21 mouse cellular contexts compared by ENCODE assay signal in genomic region chr7:121848537-121849168, GRCm38 (mm10). TPM values are rescaled to one million over a fixed set of nuclear protein-coding genes. Genes with fewer than 3 reads are reported as not detected.
DNase-seq lines count a peak whose midpoint lies in the region; ATAC-seq and TF ChIP-seq lines count a peak whose summit lies in the region.
"Had no signal": no experiment of that assay in that cellular context is flagged by ENCODE, and none has a peak within 500 bp of the region (broad histone marks: within the 10 kb centered on the region; RNA-seq: fewer than 3 reads in every experiment).

No protein-coding gene starts in this region.

- no peaks in the 10 kb centered on the region for H3K27me3 ChIP-seq in kidney, embryonic 14.5 days (ENCODE audit: control insufficient read depth, insufficient read depth, low read length)
- no peaks in the 10 kb centered on the region for H3K27me3 ChIP-seq in liver, embryonic 16.5 days (ENCODE audit: control insufficient read depth, insufficient read depth, low read depth, low read length)
- no peaks in the 10 kb centered on the region for H3K27me3 ChIP-seq in liver, postnatal 0 days (ENCODE audit: insufficient read depth, low read length)
- H3K27me3 ChIP-seq in lung, postnatal 0 days (replicated peaks; ENCODE audit: insufficient read depth, low read length): no peaks in the 10 kb centered on the region
- H3K27me3 ChIP-seq in stomach, postnatal 0 days (ENCODE audit: control insufficient read depth, insufficient read depth, low read length): no peaks in the 10 kb centered on the region
- H3K27me3 ChIP-seq: embryonic facial prominence, embryonic 15.5 days had no signal

- no peak overlapping the region for H3K4me3 ChIP-seq in kidney, embryonic 14.5 days (ENCODE audit: low read length)
- H3K4me3 ChIP-seq in liver, embryonic 16.5 days (ENCODE audit: low read depth, low read length): no peak overlapping the region
- no peak overlapping the region for H3K4me3 ChIP-seq in liver, postnatal 0 days (ENCODE audit: low read depth, low read length)
- H3K4me3 ChIP-seq in lung, postnatal 0 days (ENCODE audit: low read depth, low read length): no peak overlapping the region
- H3K4me3 ChIP-seq in stomach, postnatal 0 days (ENCODE audit: low read depth, low read length): no peak overlapping the region
- H3K4me3 ChIP-seq: embryonic facial prominence, embryonic 15.5 days; erythroblast, embryonic 14.5 days; forebrain, embryonic 10.5 days; heart, embryonic 10.5 days had no signal

- H3K4me1 ChIP-seq in kidney, embryonic 14.5 days (ENCODE audit: control insufficient read depth, insufficient read depth, low read length): no peaks in the 10 kb centered on the region
- no peaks in the 10 kb centered on the region for H3K4me1 ChIP-seq in liver, embryonic 16.5 days (ENCODE audit: control insufficient read depth, low read depth, low read length)
- no peaks in the 10 kb centered on the region for H3K4me1 ChIP-seq in liver, postnatal 0 days (ENCODE audit: insufficient read depth)
- H3K4me1 ChIP-seq in lung, postnatal 0 days (ENCODE audit: insufficient read depth, low read depth, low read length): no peaks in the 10 kb centered on the region
- H3K4me1 ChIP-seq in stomach, postnatal 0 days (replicated peaks; ENCODE audit: control insufficient read depth, insufficient read depth): no peaks in the 10 kb centered on the region
- H3K4me1 ChIP-seq: embryonic facial prominence, embryonic 15.5 days; forebrain, embryonic 10.5 days; heart, embryonic 10.5 days had no signal

- no peaks in the 10 kb centered on the region for H3K36me3 ChIP-seq in kidney, embryonic 14.5 days (ENCODE audit: control insufficient read depth, insufficient read depth, low read length)
- no peaks in the 10 kb centered on the region for H3K36me3 ChIP-seq in liver, embryonic 16.5 days (ENCODE audit: control insufficient read depth, insufficient read depth)
- no peaks in the 10 kb centered on the region for H3K36me3 ChIP-seq in liver, postnatal 0 days (replicated peaks; ENCODE audit: insufficient read depth, low read length)
- no peaks in the 10 kb centered on the region for H3K36me3 ChIP-seq in lung, postnatal 0 days (ENCODE audit: insufficient read depth, low read length)
- H3K36me3 ChIP-seq in stomach, postnatal 0 days (ENCODE audit: control insufficient read depth, insufficient read depth, low read length): no peaks in the 10 kb centered on the region
- H3K36me3 ChIP-seq: embryonic facial prominence, embryonic 15.5 days; forebrain, embryonic 10.5 days; heart, embryonic 10.5 days had no signal

- DNase-seq in kidney, adult 11 months: no peak
- DNase-seq in liver, postnatal 0 days: no peak
- no peak for DNase-seq in lung, postnatal 0 days (ENCODE audit: low spot score)
- DNase-seq in lung, postnatal 25 days (ENCODE audit: low spot score): no peak
- DNase-seq in stomach, postnatal 0 days (ENCODE audit: low spot score): no peak
- no peak for DNase-seq in retina, postnatal 1 day
- DNase-seq: adrenal gland, adult 2 months; adrenal gland, postnatal 25 days; cerebellum, adult 18-20 months; cerebellum, adult 9-11 months; cerebellum, postnatal 36 days; gastrocnemius, postnatal 36 days; heart, adult 18-20 months; heart, postnatal 36 days had no signal

- WGBS in kidney, embryonic 14.5 days: 82% methylated on average over 8 of the region's 9 CpGs
- WGBS in liver, embryonic 16.5 days (ENCODE audit: insufficient replicate concordance): 69% methylated on average over 9 of the region's 9 CpGs
- WGBS in liver, postnatal 0 days (ENCODE audit: insufficient replicate concordance): 77% methylated on average over 8 of the region's 9 CpGs
- 45% methylated on average over 9 of the region's 9 CpGs for WGBS in lung, postnatal 0 days
- WGBS in stomach, postnatal 0 days: 57% methylated on average over 8 of the region's 9 CpGs

- TF ChIP-seq CTCF in liver, postnatal 0 days (IDR thresholded peaks at IDR 0.05; ENCODE audit: low read depth): no peak
- no peak for TF ChIP-seq CTCF in lung, postnatal 0 days (IDR thresholded peaks at IDR 0.05)
- TF ChIP-seq CTCF in stomach, postnatal 0 days (IDR thresholded peaks at IDR 0.05; ENCODE audit: low read depth): no peak

- no peaks in the 10 kb centered on the region for H3K9me3 ChIP-seq in kidney, embryonic 14.5 days (ENCODE audit: control insufficient read depth, low read length)
- no peaks in the 10 kb centered on the region for H3K9me3 ChIP-seq in liver, embryonic 16.5 days (replicated peaks; ENCODE audit: control insufficient read depth, low read length)
- H3K9me3 ChIP-seq in liver, postnatal 0 days (ENCODE audit: low read length): no peaks in the 10 kb centered on the region
- no peaks in the 10 kb centered on the region for H3K9me3 ChIP-seq in lung, postnatal 0 days (ENCODE audit: low read length)
- no peaks in the 10 kb centered on the region for H3K9me3 ChIP-seq in stomach, postnatal 0 days (ENCODE audit: control insufficient read depth, low read length)
- H3K9me3 ChIP-seq: embryonic facial prominence, embryonic 15.5 days; forebrain, embryonic 10.5 days; heart, embryonic 10.5 days had no signal

- no peak for TF ChIP-seq EP300 in liver, postnatal 0 days (IDR thresholded peaks at IDR 0.05; ENCODE audit: low read depth)
- no peak for TF ChIP-seq EP300 in lung, postnatal 0 days (IDR thresholded peaks at IDR 0.05)
- no peak for TF ChIP-seq EP300 in stomach, postnatal 0 days (optimal IDR thresholded peaks at IDR 0.05)

- H3K27ac ChIP-seq in kidney, embryonic 14.5 days (ENCODE audit: low read depth, low read length): no peak overlapping the region
- no peak overlapping the region for H3K27ac ChIP-seq in liver, embryonic 16.5 days (ENCODE audit: low read length)
- no peak overlapping the region for H3K27ac ChIP-seq in liver, postnatal 0 days (ENCODE audit: low read depth)
- H3K27ac ChIP-seq in lung, postnatal 0 days (ENCODE audit: low read length): no peak overlapping the region
- H3K27ac ChIP-seq in stomach, postnatal 0 days (replicated peaks): no peak overlapping the region
- H3K27ac ChIP-seq: embryonic facial prominence, embryonic 15.5 days; forebrain, embryonic 10.5 days; heart, embryonic 10.5 days had no signal

- peak; percentile 39; the same call in 1 of the 2 replicates for ATAC-seq in kidney, embryonic 14.5 days (ENCODE audit: low FRiP score, low TSS enrichment)
- 0 out of 2 replicates have a peak, but pooled peaks have one; percentile 11 for ATAC-seq in liver, embryonic 16.5 days (ENCODE audit: low read depth)
- no peak for ATAC-seq in liver, postnatal 0 days
- peak; percentile 70 for ATAC-seq in lung, postnatal 0 days
- peak; percentile 53 for ATAC-seq in stomach, postnatal 0 days (ENCODE audit: low FRiP score, low TSS enrichment)
- ATAC-seq: forebrain, embryonic 14.5 days had no signal

- no peak overlapping the region for H3K4me2 ChIP-seq in kidney, embryonic 14.5 days (replicated peaks; ENCODE audit: low read depth, low read length)
- no peak overlapping the region for H3K4me2 ChIP-seq in liver, embryonic 16.5 days (ENCODE audit: low read depth, low read length)
- H3K4me2 ChIP-seq in liver, postnatal 0 days (ENCODE audit: low read depth, low read length): no peak overlapping the region
- H3K4me2 ChIP-seq in lung, postnatal 0 days (replicated peaks; ENCODE audit: low read depth, low read length): no peak overlapping the region
- no peak overlapping the region for H3K4me2 ChIP-seq in stomach, postnatal 0 days (replicated peaks; ENCODE audit: low read depth)
- H3K4me2 ChIP-seq: embryonic facial prominence, embryonic 15.5 days had no signal

- no peak overlapping the region for H3K9ac ChIP-seq in kidney, embryonic 14.5 days (ENCODE audit: low read depth, low read length)
- H3K9ac ChIP-seq in liver, embryonic 16.5 days (ENCODE audit: low read depth, low read length): no peak overlapping the region
- H3K9ac ChIP-seq in liver, postnatal 0 days (replicated peaks): no peak overlapping the region
- H3K9ac ChIP-seq in lung, postnatal 0 days (replicated peaks; ENCODE audit: low read depth): no peak overlapping the region
- H3K9ac ChIP-seq in stomach, postnatal 0 days (ENCODE audit: low read length): no peak overlapping the region
- H3K9ac ChIP-seq: embryonic facial prominence, embryonic 15.5 days had no signal

RNA-seq across cellular contexts. Expression of gene Scnn1b, which starts 16.2 kb away (rescaled TPM):
- 20.5 and 24.9 TPM in 2 replicates for polyA plus RNA-seq in kidney, embryonic 14.5 days (2014; fragmentation: Nextera tagmentation; extraction: Ambion mirVana)
- polyA plus RNA-seq in liver, embryonic 16.5 days (2015; fragmentation: Nextera tagmentation; extraction: Ambion mirVana): not detected in 2 replicates
- polyA plus RNA-seq in liver, postnatal 0 days (2015; fragmentation: Nextera tagmentation; extraction: Ambion mirVana): 0.07 and 0.09 TPM in 2 replicates
- polyA plus RNA-seq in lung, postnatal 0 days (2015; fragmentation: Nextera tagmentation; extraction: Ambion mirVana): 76.3 and 79.1 TPM in 2 replicates
- 10.1 and 10.8 TPM in 2 replicates for polyA plus RNA-seq in stomach, postnatal 0 days (2015; fragmentation: Nextera tagmentation; extraction: Ambion mirVana)
- polyA plus RNA-seq: erythroblast, embryonic 14.5 days; forebrain, embryonic 10.5 days had no signal

Comparison
In these comparisons a context has a peak if more than half of its experiments do, and no peak if none do; other contexts are left out.
1. RNA of gene Scnn1b, which starts 16.2 kb away (polyA plus RNA-seq): 76.3 to 79.1 TPM in lung, postnatal 0 days, 20.5 to 24.9 TPM in kidney, embryonic 14.5 days and 10.1 to 10.8 TPM in stomach, postnatal 0 days; 0.07 to 0.09 TPM in liver, postnatal 0 days and not detected in liver, embryonic 16.5 days; every median in the first group is over 10 times any median in the second.